Mouse (Mus musculus) lung, postnatal 0 days (tissue): ENCODE measurements around the gene Klb.
A peak's percentile ranks its signal among the peaks of the same experiment; 100 is the strongest.

Experiments
- CTCF ChIP-seq: IDR thresholded peaks from 2 replicates; pipeline ENCODE4 v1.5.1; 2016; ENCODE audit warnings: antibody characterized with exemption, mild to moderate bottlenecking
- EP300 ChIP-seq: IDR thresholded peaks from 2 replicates; pipeline ENCODE4 v1.6.1; 2016; ENCODE audit warnings: antibody characterized with exemption, mild to moderate bottlenecking, control low read depth

GRCm38 (mm10) chr5:65354985-65355384, 6.9 kb downstream of the Klb start:
- TF ChIP-seq CTCF, result peak; percentile 33
- TF ChIP-seq EP300, result no peak
